Mouse (Mus musculus) spleen, adult 2 months (tissue): ENCODE measurements around the gene Mrpl38. TPM values are rescaled to one million over a fixed set of nuclear protein-coding genes. Genes with fewer than 3 reads are reported as not detected.

Experiments used
- DNase-seq, 2 experiments: peaks; one replicate each; pipeline versions ENCODE4 v3.0.0 to v3.0.0-alpha.2; 2012 to 2021; ENCODE audit warnings: low spot score in 2 of 2, low read depth in 1 of 2
- H3K27ac ChIP-seq: fragments of 200-500 bp; 2 replicates; pipeline ENCODE4 v1.5.1; 2012; ENCODE audit warnings: low read length, inconsistent platforms; ENCODE audit not compliant: insufficient read depth
- H3K27me3 ChIP-seq: fragments of 200-500 bp; 2 replicates; pipeline ENCODE4 v1.6.1; 2012; ENCODE audit warnings: mild to moderate bottlenecking, moderate library complexity, low read length, inconsistent platforms; ENCODE audit not compliant: control insufficient read depth, insufficient read depth
- H3K36me3 ChIP-seq: fragments of 200-500 bp; 2 replicates; pipeline ENCODE4 v1.6.1; 2012; ENCODE audit warnings: mild to moderate bottlenecking, low read length, inconsistent platforms; ENCODE audit not compliant: control insufficient read depth, insufficient read depth
- H3K4me1 ChIP-seq: fragments of 200-500 bp; 2 replicates; pipeline ENCODE4 v1.6.1; 2011; ENCODE audit warnings: inconsistent platforms; ENCODE audit not compliant: control insufficient read depth, insufficient read depth, insufficient read length
- H3K4me3 ChIP-seq: fragments of 200-500 bp; 2 replicates; pipeline ENCODE4 v1.5.1; 2011; ENCODE audit warnings: mild to moderate bottlenecking, inconsistent platforms; ENCODE audit not compliant: insufficient read depth, insufficient read length; ENCODE audit errors: extremely low read depth
- CTCF ChIP-seq: fragments of 200-500 bp; IDR thresholded peaks from 2 replicates; pipeline ENCODE4 v1.5.1; 2011; ENCODE audit warnings: mild to moderate bottlenecking, inconsistent platforms; ENCODE audit not compliant: insufficient read depth, insufficient read length, insufficient replicate concordance; ENCODE audit errors: extremely low read depth
- POLR2A ChIP-seq: fragments of 200-500 bp; IDR thresholded peaks from 2 replicates; pipeline ENCODE4 v1.6.1; 2011; ENCODE audit warnings: low read depth, low read length, inconsistent platforms
- WGBS: fragments of 180-500 bp; shearing (Covaris S2); methylation state at CpG from one replicate; pipeline ENCODE4 v1.1.7; 2018; 5-methylcytosine and 5-hydroxymethylcytosine counted together
- polyA plus RNA-seq: library from polyadenylated mRNA; depleted of rRNA; stranded (reverse); fragments of >200 nt; gene quantifications from 2 replicates; pipeline ENCODE4 v1.2.3, GENCODE M21; 2012; rRNA removed

Mrpl38 gene
- polyA plus RNA-seq, 1 experiment = 37.3 TPM

DNA sequence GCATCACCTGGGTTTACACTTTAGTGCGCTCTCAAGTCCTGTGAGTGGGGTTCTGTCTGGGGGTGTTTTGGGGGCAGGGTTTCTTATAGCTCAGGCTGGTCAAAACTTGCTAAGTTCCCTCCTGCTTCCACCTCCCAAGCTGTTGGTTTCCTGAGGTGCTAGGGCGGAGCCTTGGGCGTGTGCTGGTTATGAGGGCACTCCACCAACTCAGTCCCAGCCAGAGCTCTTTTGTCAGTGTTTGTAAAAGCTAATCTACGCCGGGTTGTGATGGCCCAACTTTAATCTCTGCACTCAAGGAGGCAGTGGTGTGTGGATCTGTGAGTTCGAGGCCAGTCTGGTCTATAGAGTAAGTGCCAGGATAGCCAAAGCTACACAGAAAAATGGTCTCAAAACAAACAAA, 54.5 kb downstream of the Mrpl38 start:
- no peak overlapping the region for H3K4me3 ChIP-seq

DNA sequence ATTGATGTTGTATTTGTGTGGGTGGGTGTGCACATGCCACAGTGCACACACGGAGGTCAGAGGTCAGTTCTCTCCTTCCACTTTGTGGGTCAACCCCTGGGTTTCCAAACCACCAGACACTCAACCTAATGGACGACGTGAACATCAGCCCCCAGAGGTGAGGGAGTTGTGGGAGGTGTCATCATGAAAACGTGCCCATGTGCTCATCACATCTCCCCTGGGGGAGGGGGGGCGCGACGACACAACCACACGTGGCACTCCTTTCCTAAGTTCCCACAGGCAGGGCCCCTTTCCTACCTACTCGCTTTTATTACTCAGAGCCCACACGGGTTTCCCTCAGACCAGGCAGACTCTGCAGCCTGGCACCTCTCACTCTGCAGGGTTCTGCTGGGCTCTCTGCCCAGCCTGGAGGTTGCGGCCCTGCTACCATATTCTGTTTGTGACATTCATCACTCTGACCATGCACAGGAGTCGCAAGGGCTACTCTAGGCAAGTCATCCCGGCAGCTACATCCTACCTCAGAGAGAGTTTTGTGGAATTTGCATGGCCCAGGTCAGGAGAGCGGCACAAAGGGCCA, 55.5 kb downstream of the Mrpl38 start:
- WGBS = 90% methylated on average over 14 of the region's 14 CpGs
- peaks cover 10% of the 10 kb centered on the region; the same call in 1 of the 2 replicates for H3K4me1 ChIP-seq
- no peak overlapping the region for H3K4me3 ChIP-seq
- DNase-seq = no peak
- TF ChIP-seq POLR2A (no peak), CTCF (no peak)
- no peaks in the 10 kb centered on the region for H3K27me3 ChIP-seq
- peaks cover 30% of the 10 kb centered on the region for H3K36me3 ChIP-seq
- no peak overlapping the region for H3K27ac ChIP-seq

More for the DNA sequence above, 54.5 kb downstream of the Mrpl38 start:
- 80% methylated on average over 6 of the region's 6 CpGs for WGBS
- Histone ChIP-seq H3K36me3 (peaks cover 27% of the 10 kb centered on the region), H3K27me3 (no peaks in the 10 kb centered on the region), H3K27ac (no peak overlapping the region), H3K4me1 (peaks cover 3% of the 10 kb centered on the region; the same call in 1 of the 2 replicates)
- TF ChIP-seq CTCF = no peak
- TF ChIP-seq POLR2A = no peak
- no peak for DNase-seq

Other genes with a start within 250 kb of the Mrpl38 start
- 5.7 and 8.0 TPM in 2 replicates for gene Smim5, start 238.9 kb downstream of the Mrpl38 start, polyA plus RNA-seq
- gene Smim6, start 226.9 kb downstream of the Mrpl38 start, polyA plus RNA-seq = 0.19 and 0.54 TPM in 2 replicates
- 19.9 and 26.7 TPM in 2 replicates for gene Sap30bp, start 205.6 kb downstream of the Mrpl38 start, polyA plus RNA-seq
- gene Recql5, start 205.4 kb downstream of the Mrpl38 start, polyA plus RNA-seq = 28.7 and 32.1 TPM in 2 replicates
- 2.5 and 2.8 TPM in 2 replicates for gene Itgb4, start 164.2 kb downstream of the Mrpl38 start, polyA plus RNA-seq
- gene Galk1, start 126.1 kb downstream of the Mrpl38 start, polyA plus RNA-seq = 30.8 and 39.4 TPM in 2 replicates
- 161 and 200 TPM in 2 replicates for gene H3f3b, start 110.9 kb downstream of the Mrpl38 start, polyA plus RNA-seq
- 37.9 and 64.9 TPM in 2 replicates for gene Unk, start 108.5 kb downstream of the Mrpl38 start, polyA plus RNA-seq
- gene Unc13d, start 60.9 kb downstream of the Mrpl38 start, polyA plus RNA-seq = 49.4 and 65.0 TPM in 2 replicates
- gene Wbp2, start 51.9 kb downstream of the Mrpl38 start, polyA plus RNA-seq = 135 and 162 TPM in 2 replicates
- gene Trim47, start 11.7 kb downstream of the Mrpl38 start, polyA plus RNA-seq = 19.4 and 26.1 TPM in 2 replicates
- gene Trim65, start 7.7 kb downstream of the Mrpl38 start, polyA plus RNA-seq = 23.7 and 26.0 TPM in 2 replicates
- gene Fbf1, start 29.3 kb upstream of the Mrpl38 start, polyA plus RNA-seq = 13.3 and 14.0 TPM in 2 replicates
- 18.3 and 24.0 TPM in 2 replicates for gene Ten1, start 60.0 kb upstream of the Mrpl38 start, polyA plus RNA-seq
- 12.9 TPM in 2 replicates for gene Acox1, start 60.2 kb upstream of the Mrpl38 start, polyA plus RNA-seq
- 0.07 and 0.18 TPM in 2 replicates for gene Evpl, start 99.2 kb upstream of the Mrpl38 start, polyA plus RNA-seq
- gene Srp68, start 135.3 kb upstream of the Mrpl38 start, polyA plus RNA-seq = 25.4 and 27.0 TPM in 2 replicates
- 0.08 TPM in 1 of 2 replicates, not detected in the other for gene Galr2, start 142.1 kb upstream of the Mrpl38 start, polyA plus RNA-seq
- 20.2 and 21.8 TPM in 2 replicates for gene Exoc7, start 168.4 kb upstream of the Mrpl38 start, polyA plus RNA-seq
- gene Foxj1, start 196.5 kb upstream of the Mrpl38 start, polyA plus RNA-seq = 0.47 and 0.59 TPM in 2 replicates